Mouse (Mus musculus) fat pad, adult 2 months (tissue): ENCODE measurements around the gene Kmt5b.

Source experiments
- DNase-seq: peaks from one replicate; pipeline ENCODE4 v3.0.0-alpha.2; 2011; ENCODE audit warnings: low read depth, low spot score; ENCODE audit errors: extremely low read depth

Kmt5b gene

DNA sequence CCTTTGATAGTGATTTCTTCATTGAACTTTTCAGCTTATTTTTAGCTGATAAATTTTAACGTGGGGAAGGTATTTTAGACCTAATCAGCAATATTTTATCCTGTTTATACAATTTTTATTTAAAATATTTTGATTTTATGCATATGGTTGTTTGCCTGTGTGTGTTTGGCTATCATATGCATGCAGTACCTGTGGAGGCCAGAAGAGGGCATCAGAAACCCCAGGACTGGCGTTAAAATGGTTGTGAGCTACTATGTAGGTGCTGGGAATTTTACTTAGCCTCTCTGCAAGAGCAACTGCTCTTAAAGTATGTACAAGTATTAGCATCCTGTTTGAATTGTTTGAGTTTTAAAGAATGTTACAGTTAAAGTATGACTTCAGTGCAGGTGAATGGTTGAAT, 97.7 kb downstream of the Kmt5b start:
- no peak for DNase-seq
